Mouse (Mus musculus): ENCODE measurements at regions not wholly inside any gene's neighbourhood (a gene's known extent, or its start where the extent isn't known, plus 50 kb on each side); places are given as distances from the start of the nearest gene placed in this dataset.

GRCm38 (mm10) chr12:42017506-42017905 lies 531.3 kb upstream of the Lrrn3 start:
- TF ChIP-seq CTCF (IDR thresholded peaks at IDR 0.05; ENCODE audit: low read depth, low read length) (no peak), POLR2A (IDR thresholded peaks at IDR 0.05; ENCODE audit: extremely low read depth, insufficient read depth, low read length) (no peak)
